Mouse (Mus musculus): ENCODE measurements around the gene Ppm1f. TPM values are rescaled to one million over a fixed set of nuclear protein-coding genes. Genes with fewer than 3 reads are reported as not detected.
"Not testable (repeated sequence)": the region's sequence is repeated elsewhere in the genome, so short reads cannot be mapped to it uniquely, and the experiment has no call there.

The Ppm1f gene
- polyA plus RNA-seq, 1 experiment from 2014 or later: 37.9 TPM

GRCm38 (mm10) chr16:16918441-16919117, 22.3 kb downstream of the Ppm1f start:
- H3K9me3 ChIP-seq (replicated peaks): no peaks in the 10 kb centered on the region
- H3K27ac ChIP-seq: no peak overlapping the region
- ATAC-seq (ENCODE audit: low FRiP score): no peak
- no peak overlapping the region for H3K4me3 ChIP-seq
- peaks cover 89% of the 10 kb centered on the region for H3K36me3 ChIP-seq
- no peaks in the 10 kb centered on the region for H3K4me1 ChIP-seq
- no peak overlapping the region for H3K9ac ChIP-seq
- H3K4me2 ChIP-seq (replicated peaks): no peak overlapping the region
- 93% methylated on average over 7 of the region's 7 CpGs for WGBS
- H3K27me3 ChIP-seq: no peaks in the 10 kb centered on the region

GRCm38 (mm10) chr16:16921021-16921435, 24.8 kb downstream of the Ppm1f start:
- no peak overlapping the region for H3K9ac ChIP-seq
- H3K36me3 ChIP-seq: peaks cover 86% of the 10 kb centered on the region
- no peaks in the 10 kb centered on the region for H3K27me3 ChIP-seq
- no peak overlapping the region for H3K4me2 ChIP-seq (replicated peaks)
- no peaks in the 10 kb centered on the region for H3K4me1 ChIP-seq
- no peak overlapping the region for H3K4me3 ChIP-seq
- WGBS: 72% methylated on average over 3 of the region's 3 CpGs
- H3K27ac ChIP-seq: no peak overlapping the region
- no peak for ATAC-seq (ENCODE audit: low FRiP score)
- H3K9me3 ChIP-seq (replicated peaks): no peaks in the 10 kb centered on the region

GRCm38 (mm10) chr16:16924481-16924880, 28.2 kb downstream of the Ppm1f start:
- Histone ChIP-seq H3K36me3 (peaks cover 55% of the 10 kb centered on the region), H3K27ac (no peak overlapping the region)

GRCm38 (mm10) chr16:16926536-16926935, 30.3 kb downstream of the Ppm1f start:
- Histone ChIP-seq H3K9ac (no peak overlapping the region), H3K4me2 (replicated peaks) (no peak overlapping the region), H3K36me3 (peaks cover 40% of the 10 kb centered on the region), H3K27me3 (no peaks in the 10 kb centered on the region), H3K4me1 (no peaks in the 10 kb centered on the region; the same call in 1 of the 2 replicates), H3K9me3 (replicated peaks) (no peaks in the 10 kb centered on the region), H3K4me3 (no peak overlapping the region), H3K27ac (no peak overlapping the region)
- no peak for ATAC-seq (ENCODE audit: low FRiP score)
- WGBS: 45% methylated on average over 5 of the region's 5 CpGs

More at GRCm38 (mm10) chr16:16924481-16924880, 28.2 kb downstream of the Ppm1f start:
- ATAC-seq (ENCODE audit: low FRiP score): no peak
- Histone ChIP-seq H3K4me2 (replicated peaks) (no peak overlapping the region), H3K4me3 (no peak overlapping the region), H3K9me3 (replicated peaks) (no peaks in the 10 kb centered on the region), H3K27me3 (no peaks in the 10 kb centered on the region), H3K4me1 (no peaks in the 10 kb centered on the region), H3K9ac (no peak overlapping the region)
- 93% methylated on average over 3 of the region's 3 CpGs for WGBS

- 71% methylated on average over 3 of the region's 3 CpGs for WGBS
- H3K36me3 ChIP-seq: peaks cover 18% of the 10 kb centered on the region
- H3K4me1 ChIP-seq; H3K27me3 ChIP-seq; ATAC-seq (ENCODE audit: low FRiP score); H3K4me3 ChIP-seq; H3K9ac ChIP-seq; H3K27ac ChIP-seq; H3K4me2 ChIP-seq (replicated peaks); H3K9me3 ChIP-seq (replicated peaks): not testable (repeated sequence)
Observed at GRCm38 (mm10) chr16:16928908-16929307, 32.6 kb downstream of the Ppm1f start.

DNA sequence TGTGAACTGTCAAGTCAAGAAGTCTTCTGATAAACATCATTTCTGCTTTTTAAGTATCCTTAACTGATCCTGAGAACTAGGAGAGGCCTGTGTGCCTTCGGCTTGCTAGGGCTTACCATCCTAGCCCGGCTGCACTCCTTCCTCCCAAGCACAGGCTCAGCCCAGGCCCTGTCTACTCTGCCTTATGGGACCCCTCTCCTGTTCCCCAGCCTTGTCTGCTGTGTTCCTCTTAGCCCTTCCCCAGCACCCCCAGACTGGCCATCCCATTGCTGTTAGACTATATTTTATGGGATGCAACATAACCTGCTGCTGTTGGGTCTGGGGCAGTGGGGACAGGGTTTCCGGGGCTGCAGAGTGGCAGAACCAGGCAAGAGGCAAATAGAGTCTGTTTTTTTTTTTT, 34.1 kb downstream of the Ppm1f start:
- peaks cover 4% of the 10 kb centered on the region; the same call in 1 of the 2 replicates for H3K36me3 ChIP-seq
- no peak overlapping the region for H3K4me3 ChIP-seq
- no peak overlapping the region for H3K4me2 ChIP-seq (replicated peaks)
- H3K9me3 ChIP-seq (replicated peaks): no peaks in the 10 kb centered on the region; the same call in 1 of the 2 replicates
- no peaks in the 10 kb centered on the region for H3K27me3 ChIP-seq
- ATAC-seq (ENCODE audit: low FRiP score): no peak
- no peaks in the 10 kb centered on the region; the same call in 1 of the 2 replicates for H3K4me1 ChIP-seq
- H3K27ac ChIP-seq: no peak overlapping the region
- 87% methylated on average over 3 of the region's 3 CpGs for WGBS
- no peak overlapping the region for H3K9ac ChIP-seq

DNA sequence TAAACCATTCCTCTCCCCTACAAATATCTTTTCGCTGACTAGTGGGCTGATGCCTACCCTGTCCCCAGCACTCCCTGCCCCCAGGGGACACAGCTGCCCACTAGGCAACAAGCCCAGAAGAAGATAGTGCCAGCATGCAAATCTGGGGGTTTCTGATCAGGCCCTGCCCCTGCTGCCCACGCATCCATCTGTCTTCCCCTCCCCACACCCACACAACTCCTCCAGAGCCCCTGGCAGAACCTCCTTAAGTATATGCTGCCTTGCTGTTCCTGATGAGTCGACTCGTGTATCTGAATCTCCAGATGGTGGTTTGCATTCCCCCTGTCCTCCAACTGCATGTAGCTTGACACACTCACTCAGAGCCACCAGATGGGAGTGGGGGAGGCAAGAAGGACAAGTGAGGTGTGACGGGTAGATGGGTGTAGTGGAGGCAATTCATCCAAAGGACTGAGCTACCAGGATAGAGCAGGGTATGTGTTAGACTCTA, 34.6 kb downstream of the Ppm1f start:
- H3K4me2 ChIP-seq (replicated peaks): no peak overlapping the region
- H3K27me3 ChIP-seq: no peaks in the 10 kb centered on the region
- H3K27ac ChIP-seq: no peak overlapping the region
- no peak overlapping the region; the same call in 1 of the 2 replicates for H3K9ac ChIP-seq
- ATAC-seq (ENCODE audit: low FRiP score): 0 out of 2 replicates have a peak, but pooled peaks have one; percentile 29
- H3K36me3 ChIP-seq: no peaks in the 10 kb centered on the region
- WGBS: 70% methylated on average over 5 of the region's 5 CpGs
- no peaks in the 10 kb centered on the region; the same call in 1 of the 2 replicates for H3K9me3 ChIP-seq (replicated peaks)
- H3K4me1 ChIP-seq: no peaks in the 10 kb centered on the region; the same call in 1 of the 2 replicates
- no peak overlapping the region for H3K4me3 ChIP-seq

- Histone ChIP-seq H3K4me3 (no peak overlapping the region), H3K4me1 (no peaks in the 10 kb centered on the region), H3K36me3 (no peaks in the 10 kb centered on the region), H3K9ac (no peak overlapping the region), H3K4me2 (replicated peaks) (no peak overlapping the region), H3K27ac (no peak overlapping the region), H3K27me3 (no peaks in the 10 kb centered on the region), H3K9me3 (replicated peaks) (peaks cover 4% of the 10 kb centered on the region; the same call in 1 of the 2 replicates)
- 97% methylated on average over 9 of the region's 9 CpGs for WGBS
- ATAC-seq (ENCODE audit: low FRiP score): no peak
Observed at GRCm38 (mm10) chr16:16939543-16939942, 43.3 kb downstream of the Ppm1f start.

DNA sequence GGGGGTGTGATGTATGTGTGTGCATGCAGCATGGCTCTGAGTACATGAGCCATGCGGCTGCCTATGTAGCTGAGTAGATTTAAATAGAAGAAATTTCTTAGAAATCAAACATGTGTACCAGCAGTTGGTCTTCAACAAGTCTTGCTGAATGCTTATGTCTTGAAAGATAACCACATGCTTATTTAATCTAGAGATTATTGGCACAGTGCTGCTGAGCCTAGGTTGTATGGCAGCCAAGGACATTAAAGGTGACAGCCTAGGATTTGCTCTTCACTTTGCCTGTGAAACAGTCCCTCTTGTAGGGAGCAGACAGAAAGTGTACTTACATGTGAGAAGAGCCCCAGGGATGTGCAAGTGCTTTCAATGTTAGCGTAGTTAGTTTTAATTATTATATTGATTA, 44.8 kb downstream of the Ppm1f start:
- Histone ChIP-seq H3K9ac (no peak overlapping the region), H3K27ac (no peak overlapping the region), H3K4me2 (replicated peaks) (no peak overlapping the region), H3K36me3 (no peaks in the 10 kb centered on the region), H3K9me3 (replicated peaks) (peaks cover 4% of the 10 kb centered on the region; the same call in 1 of the 2 replicates), H3K4me3 (no peak overlapping the region), H3K4me1 (no peaks in the 10 kb centered on the region), H3K27me3 (no peaks in the 10 kb centered on the region)
- WGBS: 99% methylated on average over 2 of the region's 2 CpGs
- no peak for ATAC-seq (ENCODE audit: low FRiP score)

DNA sequence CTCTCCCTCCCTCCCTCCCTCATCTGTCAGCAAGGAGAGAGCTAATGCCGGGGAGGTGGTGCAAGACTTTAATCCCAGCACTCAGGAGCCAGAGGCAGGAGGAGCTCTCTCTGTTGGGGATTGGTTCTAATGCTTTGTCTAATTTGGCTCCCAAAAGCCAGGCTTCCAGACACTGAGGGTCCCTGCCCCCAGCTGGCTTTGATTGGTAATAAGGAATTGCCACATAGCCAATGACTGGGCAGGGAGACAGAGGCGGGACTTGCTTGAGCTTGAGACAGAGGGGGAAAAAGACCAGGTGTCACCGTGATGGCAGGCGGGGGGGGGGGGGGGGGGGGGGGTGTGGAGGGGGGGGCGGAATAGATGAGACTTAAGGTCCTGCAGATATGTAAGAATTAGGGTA, 62.3 kb downstream of the Ppm1f start:
- no peak overlapping the region for H3K4me2 ChIP-seq (replicated peaks)

DNA sequence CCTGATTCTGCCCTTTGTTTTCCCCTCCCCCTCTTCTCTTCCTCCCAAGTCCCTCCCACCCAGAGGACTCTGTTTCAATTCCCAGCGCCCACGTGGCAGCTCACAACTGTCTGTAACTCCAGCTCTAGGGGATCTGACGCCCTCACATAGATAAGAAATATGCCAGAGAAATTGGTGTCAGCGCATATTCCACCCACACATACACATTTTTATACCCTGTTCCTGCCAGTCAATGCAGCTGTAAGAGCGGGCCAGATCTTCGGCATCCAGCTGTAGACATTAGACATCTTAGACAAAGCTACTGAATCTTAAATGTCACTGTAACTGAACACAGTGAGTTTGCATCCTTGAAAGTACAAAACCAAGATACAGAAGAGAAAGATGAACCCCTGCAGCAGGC, 63.6 kb downstream of the Ppm1f start:
- no peak for ATAC-seq (ENCODE audit: low FRiP score)

More for the DNA sequence above, 62.3 kb downstream of the Ppm1f start:
- Histone ChIP-seq H3K9ac (no peak overlapping the region), H3K27ac (no peak overlapping the region), H3K27me3 (no peaks in the 10 kb centered on the region), H3K9me3 (replicated peaks) (no peaks in the 10 kb centered on the region), H3K4me1 (no peaks in the 10 kb centered on the region), H3K4me3 (no peak overlapping the region), H3K36me3 (no peaks in the 10 kb centered on the region)
- WGBS: 38% methylated on average over 2 of the region's 5 CpGs
- no peak for ATAC-seq (ENCODE audit: low FRiP score)

GRCm38 (mm10) chr16:16965149-16965548, 68.9 kb downstream of the Ppm1f start:
- H3K9me3 ChIP-seq (replicated peaks): no peaks in the 10 kb centered on the region
- no peak overlapping the region for H3K27ac ChIP-seq
- no peaks in the 10 kb centered on the region for H3K27me3 ChIP-seq
- no peak overlapping the region for H3K4me3 ChIP-seq
- no peak overlapping the region for H3K9ac ChIP-seq
- ATAC-seq (ENCODE audit: low FRiP score): no peak
- H3K4me2 ChIP-seq (replicated peaks): no peak overlapping the region
- H3K36me3 ChIP-seq: no peaks in the 10 kb centered on the region
- no peaks in the 10 kb centered on the region for H3K4me1 ChIP-seq
- 63% methylated on average over 1 of the region's 1 CpGs for WGBS

More for the DNA sequence above, 63.6 kb downstream of the Ppm1f start:
- Histone ChIP-seq H3K4me1 (no peaks in the 10 kb centered on the region), H3K9ac (no peak overlapping the region), H3K27me3 (no peaks in the 10 kb centered on the region), H3K4me3 (no peak overlapping the region), H3K27ac (no peak overlapping the region), H3K4me2 (replicated peaks) (no peak overlapping the region), H3K9me3 (replicated peaks) (no peaks in the 10 kb centered on the region), H3K36me3 (no peaks in the 10 kb centered on the region)
- WGBS: 87% methylated on average over 6 of the region's 6 CpGs

- no peak overlapping the region for H3K9ac ChIP-seq
- H3K4me2 ChIP-seq (replicated peaks): no peak overlapping the region
- H3K27ac ChIP-seq: no peak overlapping the region
- H3K27me3 ChIP-seq: no peaks in the 10 kb centered on the region
- no peak overlapping the region for H3K4me3 ChIP-seq
- no peaks in the 10 kb centered on the region for H3K4me1 ChIP-seq
- ATAC-seq (ENCODE audit: low FRiP score): no peak
- H3K9me3 ChIP-seq (replicated peaks): no peaks in the 10 kb centered on the region
- no peaks in the 10 kb centered on the region for H3K36me3 ChIP-seq
Observed at GRCm38 (mm10) chr16:16966290-16966689, 70.0 kb downstream of the Ppm1f start.

Data from hindbrain, embryonic 12.5 days (tissue).